In the genomic region with DNA sequence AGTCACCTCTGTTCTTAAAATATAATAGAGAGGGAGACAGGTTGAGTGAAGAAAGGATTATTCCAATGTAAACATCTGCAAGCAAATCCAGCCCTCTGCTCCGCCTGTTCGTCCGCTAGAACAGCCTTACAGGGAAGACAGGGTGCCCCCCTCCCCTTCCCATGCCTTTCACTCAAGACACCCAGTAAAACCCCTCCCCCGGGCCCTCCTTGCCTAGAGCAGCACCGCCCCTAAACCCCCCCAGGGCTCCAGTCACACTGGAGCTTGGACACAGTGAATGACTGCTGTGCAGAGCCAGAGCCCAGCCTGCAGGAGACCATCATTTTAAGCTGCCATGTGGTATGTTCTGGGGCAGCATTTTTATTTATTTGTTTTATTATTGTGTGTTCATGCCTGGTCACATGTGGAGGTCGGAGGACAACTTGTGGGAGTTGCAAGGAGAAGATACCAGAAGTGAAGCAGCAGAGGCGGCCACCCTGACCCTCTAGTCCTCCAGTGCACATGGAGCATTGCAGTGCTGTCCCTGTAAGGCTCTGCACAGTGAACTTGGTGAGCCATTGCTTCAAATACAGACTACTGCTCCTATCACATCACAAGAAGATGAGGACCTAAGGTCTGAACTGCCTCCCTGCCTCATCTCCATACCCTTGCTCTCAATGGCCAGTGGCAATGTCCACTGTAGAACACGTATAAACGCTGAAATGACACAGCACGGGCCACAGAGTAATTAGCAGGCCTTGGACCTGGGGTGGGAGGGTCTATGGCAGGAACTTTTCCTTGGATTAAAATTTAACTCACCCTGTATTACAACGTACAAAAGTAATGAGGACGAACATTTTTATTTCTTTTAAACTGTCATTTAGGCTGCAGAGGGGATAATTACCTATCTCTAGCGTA, we compare ENCODE assay signal across 17 mouse cellular contexts.
DNase-seq lines count a peak whose midpoint lies in the region; ATAC-seq and TF ChIP-seq lines count a peak whose summit lies in the region.
"Had no signal": no experiment of that assay in that cellular context is flagged by ENCODE, and none has a peak within 500 bp of the region (broad histone marks: within the 10 kb centered on the region; RNA-seq: fewer than 3 reads in every experiment).

No protein-coding gene starts in this region.

- H3K9ac ChIP-seq in intestine, embryonic 16.5 days (ENCODE audit: low read depth, low read length): no peak overlapping the region
- no peak overlapping the region for H3K9ac ChIP-seq in neural tube, embryonic 14.5 days (replicated peaks; ENCODE audit: low read depth, low read length)
- no peak overlapping the region for H3K9ac ChIP-seq in heart, embryonic 11.5 days (ENCODE audit: low read depth, low read length)
- H3K9ac ChIP-seq: heart, embryonic 12.5 days; liver, embryonic 15.5 days had no signal

- H3K36me3 ChIP-seq in kidney, adult 2 months (ENCODE audit: control insufficient read depth, insufficient read depth, low read length): no peaks in the 10 kb centered on the region
- H3K36me3 ChIP-seq in embryonic facial prominence, embryonic 10.5 days (replicated peaks): peaks cover 3% of the 10 kb centered on the region; the same call in 1 of the 2 replicates
- 0 out of 2 replicates have a peak, but pooled peaks cover 4% of the 10 kb centered on the region for H3K36me3 ChIP-seq in intestine, embryonic 16.5 days (ENCODE audit: control insufficient read depth, insufficient read depth, low read length)
- no peaks in the 10 kb centered on the region for H3K36me3 ChIP-seq in neural tube, embryonic 14.5 days (ENCODE audit: control insufficient read depth, insufficient read depth, low read length)
- 0 out of 2 replicates have a peak, but pooled peaks cover 2% of the 10 kb centered on the region for H3K36me3 ChIP-seq in heart, embryonic 11.5 days (ENCODE audit: control insufficient read depth, insufficient read depth, low read length)
- H3K36me3 ChIP-seq: heart, embryonic 12.5 days had no signal

- H3K27me3 ChIP-seq in kidney, adult 2 months (replicated peaks; ENCODE audit: control insufficient read depth, insufficient read depth, low read length): no peaks in the 10 kb centered on the region
- no peaks in the 10 kb centered on the region for H3K27me3 ChIP-seq in embryonic facial prominence, embryonic 10.5 days (replicated peaks; ENCODE audit: low read depth, poor library complexity, severe bottlenecking)
- H3K27me3 ChIP-seq in intestine, embryonic 16.5 days (replicated peaks; ENCODE audit: control insufficient read depth, insufficient read depth, low read length): no peaks in the 10 kb centered on the region
- no peaks in the 10 kb centered on the region for H3K27me3 ChIP-seq in neural tube, embryonic 14.5 days (ENCODE audit: control insufficient read depth, insufficient read depth, low read length)
- no peaks in the 10 kb centered on the region for H3K27me3 ChIP-seq in heart, embryonic 11.5 days (ENCODE audit: control insufficient read depth, insufficient read depth, low read length)
- H3K27me3 ChIP-seq: heart, embryonic 12.5 days; liver, embryonic 15.5 days; Patski had no signal

- 59% methylated on average over 13 of the region's 13 CpGs for WGBS in kidney, adult 2 months
- 67% methylated on average over 13 of the region's 13 CpGs for WGBS in embryonic facial prominence, embryonic 10.5 days
- WGBS in intestine, embryonic 16.5 days: 43% methylated on average over 13 of the region's 13 CpGs
- 59% methylated on average over 13 of the region's 13 CpGs for WGBS in neural tube, embryonic 14.5 days
- WGBS in heart, embryonic 11.5 days (ENCODE audit: insufficient replicate concordance): 70% methylated on average over 13 of the region's 13 CpGs

- no peak for TF ChIP-seq CTCF in kidney, adult 2 months (conservative IDR thresholded peaks at IDR 0.05; ENCODE audit: insufficient read depth, insufficient read length, low read depth, low read length)

- peaks cover 16% of the 10 kb centered on the region; the same call in 1 of the 2 replicates for H3K4me1 ChIP-seq in kidney, adult 2 months (ENCODE audit: control insufficient read depth, insufficient read depth, low read length)
- H3K4me1 ChIP-seq in embryonic facial prominence, embryonic 10.5 days: peaks cover 31% of the 10 kb centered on the region
- peaks cover 3% of the 10 kb centered on the region for H3K4me1 ChIP-seq in intestine, embryonic 16.5 days (ENCODE audit: control insufficient read depth, insufficient read depth, low read length)
- H3K4me1 ChIP-seq in neural tube, embryonic 14.5 days (ENCODE audit: control insufficient read depth, insufficient read depth, low read length): peaks cover 9% of the 10 kb centered on the region
- H3K4me1 ChIP-seq in heart, embryonic 11.5 days (ENCODE audit: control insufficient read depth, insufficient read depth, low read length): no peaks in the 10 kb centered on the region
- H3K4me1 ChIP-seq: liver, embryonic 15.5 days had no signal

- no peak for TF ChIP-seq POLR2A in kidney, adult 2 months (IDR thresholded peaks at IDR 0.05; ENCODE audit: low read depth, low read length)

- peak; percentile 68 for ATAC-seq in intestine, embryonic 16.5 days
- no peak; the same call in 1 of the 2 replicates for ATAC-seq in neural tube, embryonic 14.5 days (ENCODE audit: low read depth)
- no peak for ATAC-seq in heart, embryonic 11.5 days (replicated peaks; ENCODE audit: insufficient number of reproducible peaks, low FRiP score, low TSS enrichment)
- ATAC-seq: Patski had no signal

- H3K27ac ChIP-seq in kidney, adult 2 months (ENCODE audit: insufficient read depth, low read depth, low read length): no peak overlapping the region
- no peak overlapping the region for H3K27ac ChIP-seq in embryonic facial prominence, embryonic 10.5 days (replicated peaks)
- H3K27ac ChIP-seq in intestine, embryonic 16.5 days (ENCODE audit: low read length): no peak overlapping the region
- H3K27ac ChIP-seq in neural tube, embryonic 14.5 days (ENCODE audit: low read depth, low read length): peak overlapping the region; percentile 52
- no peak overlapping the region for H3K27ac ChIP-seq in heart, embryonic 11.5 days (ENCODE audit: low read depth, low read length)
- H3K27ac ChIP-seq: liver, embryonic 15.5 days had no signal

- H3K4me3 ChIP-seq in kidney, adult 2 months (ENCODE audit: insufficient read depth, low read depth, low read length): no peak overlapping the region
- no peak overlapping the region for H3K4me3 ChIP-seq in embryonic facial prominence, embryonic 10.5 days
- no peak overlapping the region for H3K4me3 ChIP-seq in intestine, embryonic 16.5 days (ENCODE audit: low read length)
- no peak overlapping the region for H3K4me3 ChIP-seq in neural tube, embryonic 14.5 days (ENCODE audit: low read depth, low read length)
- H3K4me3 ChIP-seq in heart, embryonic 11.5 days (ENCODE audit: low read depth, low read length): no peak overlapping the region
- H3K4me3 ChIP-seq: heart, embryonic 12.5 days; liver, embryonic 15.5 days; myocyte had no signal

- H3K9me3 ChIP-seq in embryonic facial prominence, embryonic 10.5 days: no peaks in the 10 kb centered on the region
- no peaks in the 10 kb centered on the region for H3K9me3 ChIP-seq in intestine, embryonic 16.5 days (ENCODE audit: control insufficient read depth, low read length)
- no peaks in the 10 kb centered on the region for H3K9me3 ChIP-seq in neural tube, embryonic 14.5 days (ENCODE audit: control insufficient read depth, low read length)
- H3K9me3 ChIP-seq in heart, embryonic 11.5 days (replicated peaks; ENCODE audit: control insufficient read depth, low read length): no peaks in the 10 kb centered on the region
- H3K9me3 ChIP-seq: heart, embryonic 12.5 days; liver, embryonic 15.5 days had no signal

- peak; percentile 49 for DNase-seq in kidney, adult 2 months
- DNase-seq in kidney, postnatal 14 days: no peak
- peak; percentile 35 for DNase-seq in embryonic facial prominence, embryonic 10.5 days (ENCODE audit: low spot score)
- DNase-seq in thymus, postnatal 25 days: no peak
- DNase-seq: adrenal gland, adult 8-10 months; cerebellum, postnatal 25 days; gastrocnemius, postnatal 14 days; layer of hippocampus, adult 9-11 months; lung, postnatal 4 days; thymus, postnatal 14 days had no signal

- no peak overlapping the region for H3K4me2 ChIP-seq in intestine, embryonic 16.5 days (ENCODE audit: low read depth, low read length)
- H3K4me2 ChIP-seq in neural tube, embryonic 14.5 days (ENCODE audit: low read depth, low read length): no peak overlapping the region
- H3K4me2 ChIP-seq in heart, embryonic 11.5 days: no peak overlapping the region
- H3K4me2 ChIP-seq: heart, embryonic 12.5 days; liver, embryonic 15.5 days had no signal

Comparison
In these comparisons a context has a peak if more than half of its experiments do, and no peak if none do; other contexts are left out.
1. DNase-seq: peak in kidney, adult 2 months (single experiment) and embryonic facial prominence, embryonic 10.5 days (single experiment); none in kidney, postnatal 14 days (single experiment) and thymus, postnatal 25 days (single experiment).